Mouse (Mus musculus) testis, adult 2 months (tissue): ENCODE measurements around the gene Pcnx2. TPM values are rescaled to one million over a fixed set of nuclear protein-coding genes. Genes with fewer than 3 reads are reported as not detected.

ENCODE experiments used
- H3K27ac ChIP-seq: fragments of 200-500 bp; 2 replicates; pipeline ENCODE4 v1.5.1; 2012; ENCODE audit warnings: low read depth, low read length; ENCODE audit not compliant: control insufficient read depth, insufficient read depth
- H3K27me3 ChIP-seq: fragments of 200-500 bp; 2 replicates; pipeline ENCODE4 v1.6.1; 2012; ENCODE audit warnings: mild to moderate bottlenecking, low read length, moderate library complexity; ENCODE audit not compliant: control insufficient read depth, insufficient read depth
- H3K36me3 ChIP-seq: fragments of 200-500 bp; 2 replicates; pipeline ENCODE4 v1.6.1; 2012; ENCODE audit warnings: mild to moderate bottlenecking, low read length; ENCODE audit not compliant: control insufficient read depth, insufficient read depth
- H3K4me1 ChIP-seq: fragments of 200-500 bp; 2 replicates; pipeline ENCODE4 v1.6.1; 2012; ENCODE audit warnings: low read length; ENCODE audit not compliant: control insufficient read depth, insufficient read depth
- H3K4me3 ChIP-seq: fragments of 200-500 bp; 2 replicates; pipeline ENCODE4 v1.5.1; 2012; ENCODE audit warnings: low read depth, mild to moderate bottlenecking, low read length, moderate library complexity, mixed read lengths; ENCODE audit not compliant: control insufficient read depth
- CTCF ChIP-seq: fragments of 200-500 bp; IDR thresholded peaks from 2 replicates; pipeline ENCODE4 v1.5.1; 2012; ENCODE audit warnings: low read depth, mild to moderate bottlenecking, inconsistent platforms, low read length, moderate library complexity; ENCODE audit not compliant: control insufficient read depth, insufficient read depth, insufficient replicate concordance
- POLR2A ChIP-seq: fragments of 200-500 bp; IDR thresholded peaks from 2 replicates; pipeline ENCODE4 v1.6.1; 2012; ENCODE audit warnings: low read depth, mild to moderate bottlenecking, inconsistent platforms, low read length, moderate library complexity; ENCODE audit not compliant: control insufficient read depth
- polyA plus RNA-seq: library from polyadenylated mRNA; depleted of rRNA; stranded (reverse); fragments of >200 nt; gene quantifications from 2 replicates; pipeline ENCODE4 v1.2.3, GENCODE M21; 2012

Pcnx2 gene
- polyA plus RNA-seq, 1 experiment: 8.4 TPM

GRCm38 (mm10) chr8:125756391-125757105, 141.6 kb downstream of the Pcnx2 start:
- no peak overlapping the region for H3K4me3 ChIP-seq
- TF ChIP-seq CTCF (no peak), POLR2A (no peak)
- H3K27me3 ChIP-seq: no peaks in the 10 kb centered on the region
- no peaks in the 10 kb centered on the region for H3K4me1 ChIP-seq
- no peak overlapping the region for H3K27ac ChIP-seq
- no peaks in the 10 kb centered on the region for H3K36me3 ChIP-seq

- Histone ChIP-seq H3K27me3 (no peaks in the 10 kb centered on the region), H3K27ac (no peak overlapping the region), H3K36me3 (no peaks in the 10 kb centered on the region), H3K4me3 (no peak overlapping the region), H3K4me1 (no peaks in the 10 kb centered on the region)
- TF ChIP-seq CTCF (no peak), POLR2A (no peak)
Observed at GRCm38 (mm10) chr8:125755896-125756295, 142.2 kb downstream of the Pcnx2 start.

- Histone ChIP-seq H3K27me3 (no peaks in the 10 kb centered on the region), H3K36me3 (no peaks in the 10 kb centered on the region), H3K27ac (no peak overlapping the region), H3K4me3 (no peak overlapping the region), H3K4me1 (no peaks in the 10 kb centered on the region)
- TF ChIP-seq CTCF (no peak), POLR2A (no peak)
Observed at GRCm38 (mm10) chr8:125750846-125751245, 147.3 kb downstream of the Pcnx2 start.

GRCm38 (mm10) chr8:125747390-125747789, 150.7 kb downstream of the Pcnx2 start:
- no peak overlapping the region for H3K27ac ChIP-seq
- no peaks in the 10 kb centered on the region for H3K4me1 ChIP-seq

GRCm38 (mm10) chr8:125744914-125745576, 153.1 kb downstream of the Pcnx2 start:
- H3K27me3 ChIP-seq: no peaks in the 10 kb centered on the region
- no peak overlapping the region for H3K27ac ChIP-seq
- no peak overlapping the region for H3K4me3 ChIP-seq
- TF ChIP-seq CTCF (no peak), POLR2A (no peak)
- H3K36me3 ChIP-seq: no peaks in the 10 kb centered on the region
- no peaks in the 10 kb centered on the region for H3K4me1 ChIP-seq

More at GRCm38 (mm10) chr8:125747390-125747789, 150.7 kb downstream of the Pcnx2 start:
- H3K36me3 ChIP-seq: no peaks in the 10 kb centered on the region
- H3K27me3 ChIP-seq: no peaks in the 10 kb centered on the region
- no peak for TF ChIP-seq CTCF
- no peak for TF ChIP-seq POLR2A
- H3K4me3 ChIP-seq: no peak overlapping the region

GRCm38 (mm10) chr8:125742406-125742805, 155.7 kb downstream of the Pcnx2 start:
- no peak for TF ChIP-seq POLR2A
- no peak for TF ChIP-seq CTCF
- Histone ChIP-seq H3K27me3 (no peaks in the 10 kb centered on the region), H3K4me3 (no peak overlapping the region), H3K36me3 (no peaks in the 10 kb centered on the region), H3K4me1 (no peaks in the 10 kb centered on the region), H3K27ac (no peak overlapping the region)

- no peaks in the 10 kb centered on the region for H3K36me3 ChIP-seq
- no peak overlapping the region for H3K27ac ChIP-seq
- TF ChIP-seq CTCF (no peak), POLR2A (no peak)
Observed at GRCm38 (mm10) chr8:125741855-125742254, 156.3 kb downstream of the Pcnx2 start.

More at GRCm38 (mm10) chr8:125741855-125742254, 156.3 kb downstream of the Pcnx2 start:
- Histone ChIP-seq H3K4me1 (no peaks in the 10 kb centered on the region), H3K27me3 (no peaks in the 10 kb centered on the region), H3K4me3 (no peak overlapping the region)
